Mouse (Mus musculus) gastrocnemius, postnatal 25 days (tissue): ENCODE results near the gene Akap6. TPM values are rescaled to one million over a fixed set of nuclear protein-coding genes. Genes with fewer than 3 reads are reported as not detected.

ENCODE experiments used
- DNase-seq: peaks from one replicate; pipeline ENCODE4 v3.0.0; 2022
- total RNA-seq, 2 experiments: library from RNA; stranded (reverse); gene quantifications; 1 replicate in 1 of 2; 2 replicates in 1 of 2; pipeline ENCODE4 v1.2.3; 2021

Akap6 gene
- total RNA-seq, 2 experiments from 2014 or later: 20.7 to 36.8 TPM

DNA sequence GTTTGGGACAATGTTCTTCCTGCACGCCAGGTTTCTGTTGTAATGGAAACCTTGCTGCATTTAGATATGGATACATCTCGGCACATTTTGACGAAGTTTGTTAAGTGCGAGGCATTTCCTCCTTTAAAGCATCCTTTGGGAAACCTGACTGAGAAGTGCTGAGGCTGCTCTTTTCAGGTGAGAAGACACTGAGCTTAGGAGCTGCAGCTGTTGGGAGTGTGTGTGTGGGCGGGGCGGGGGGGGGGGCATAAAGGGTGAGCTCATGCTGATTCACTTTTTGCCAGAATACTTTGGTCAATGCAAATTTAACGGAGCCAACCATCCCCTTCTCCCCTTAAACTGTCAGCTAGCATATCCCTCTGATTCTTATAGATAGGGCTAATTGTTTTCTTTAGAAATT is 81.9 kb downstream of the Akap6 start:
- DNase-seq: no peak

DNA sequence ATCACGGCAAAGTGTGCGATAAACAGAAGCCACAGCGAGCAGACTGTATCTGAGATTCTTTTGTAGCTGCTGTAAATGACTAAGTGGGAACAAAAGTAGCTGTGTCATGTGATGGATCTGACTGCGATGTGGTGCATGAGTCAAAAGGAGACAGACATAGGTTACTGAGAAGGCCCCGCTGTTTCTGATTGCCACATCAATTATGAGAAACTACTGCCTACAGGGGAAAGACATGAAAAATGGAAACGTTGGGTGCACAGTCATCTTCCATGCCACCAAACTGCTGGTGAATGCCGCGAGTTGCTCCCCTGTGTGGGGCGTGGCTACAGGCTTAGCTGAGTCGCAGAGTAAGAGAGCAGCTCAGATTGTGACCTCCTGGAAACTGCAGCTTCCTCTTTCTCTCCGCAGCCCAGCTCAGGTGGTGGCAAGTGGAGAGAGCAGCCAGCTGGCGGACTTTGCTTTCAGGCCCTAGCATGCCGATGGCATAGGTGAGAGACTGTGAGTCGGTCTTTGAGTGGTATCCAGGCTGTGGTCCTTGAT is 83.8 kb downstream of the Akap6 start:
- DNase-seq: no peak

DNA sequence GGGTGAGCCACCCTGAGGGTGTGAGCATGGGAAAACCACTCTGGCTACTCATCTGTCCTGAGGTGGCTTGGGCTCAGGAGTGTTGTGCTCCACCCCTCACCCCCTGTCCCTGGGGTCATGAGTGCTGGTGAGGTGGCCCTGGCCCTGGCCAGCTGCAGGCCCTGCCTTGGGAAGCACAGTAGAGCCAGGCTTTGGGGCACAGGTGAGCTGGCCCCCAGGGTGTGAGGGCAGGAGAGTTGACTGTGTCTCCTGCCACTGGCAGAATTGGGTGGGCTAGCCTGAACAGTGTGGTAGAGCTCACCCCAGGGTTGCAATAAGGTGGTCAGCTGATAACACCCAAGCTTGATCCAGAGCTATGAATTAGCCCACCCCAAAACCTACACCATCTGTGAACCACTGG is 86.0 kb downstream of the Akap6 start:
- no peak for DNase-seq

DNA sequence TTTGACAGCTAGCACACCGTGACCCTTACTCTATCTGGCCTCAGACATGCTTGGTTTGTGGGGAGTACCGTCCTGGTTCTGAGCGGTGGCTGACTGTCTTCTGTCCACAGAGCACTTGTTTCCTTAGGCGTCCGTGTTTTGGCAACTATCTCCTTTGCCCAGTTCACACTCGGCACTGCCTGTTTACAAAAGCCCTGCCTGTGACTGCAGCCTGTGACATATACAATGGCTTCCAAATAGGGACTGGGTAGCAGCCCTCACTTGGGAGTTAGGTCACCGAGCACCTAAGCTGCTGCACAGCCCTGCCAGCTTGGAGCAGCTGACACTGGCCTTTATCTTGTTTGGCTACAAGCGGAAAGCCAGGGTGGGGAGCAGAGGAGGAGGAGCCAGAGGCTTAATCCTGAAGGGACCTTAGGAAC is 91.2 kb downstream of the Akap6 start:
- peak; percentile 22 for DNase-seq

DNA sequence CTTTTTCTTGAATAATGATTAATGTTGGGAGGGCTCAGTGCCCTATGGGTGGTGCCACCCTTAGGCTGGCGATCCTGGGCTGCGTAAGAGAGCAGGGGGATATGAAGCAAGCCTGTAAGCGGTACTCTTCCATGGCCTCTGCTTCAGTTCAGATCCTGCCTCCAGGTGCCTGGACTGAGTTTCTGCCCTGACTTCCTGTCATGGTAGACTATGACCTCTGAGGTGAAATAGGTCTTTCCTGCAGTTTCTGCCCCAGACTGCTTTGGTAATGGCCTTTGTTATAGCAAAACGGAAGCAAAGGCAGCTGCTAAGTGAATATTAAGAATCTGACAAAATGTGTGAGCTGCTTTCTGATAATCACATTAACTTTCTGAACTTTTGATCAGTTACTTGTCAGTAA is 94.9 kb downstream of the Akap6 start:
- DNase-seq: no peak

DNA sequence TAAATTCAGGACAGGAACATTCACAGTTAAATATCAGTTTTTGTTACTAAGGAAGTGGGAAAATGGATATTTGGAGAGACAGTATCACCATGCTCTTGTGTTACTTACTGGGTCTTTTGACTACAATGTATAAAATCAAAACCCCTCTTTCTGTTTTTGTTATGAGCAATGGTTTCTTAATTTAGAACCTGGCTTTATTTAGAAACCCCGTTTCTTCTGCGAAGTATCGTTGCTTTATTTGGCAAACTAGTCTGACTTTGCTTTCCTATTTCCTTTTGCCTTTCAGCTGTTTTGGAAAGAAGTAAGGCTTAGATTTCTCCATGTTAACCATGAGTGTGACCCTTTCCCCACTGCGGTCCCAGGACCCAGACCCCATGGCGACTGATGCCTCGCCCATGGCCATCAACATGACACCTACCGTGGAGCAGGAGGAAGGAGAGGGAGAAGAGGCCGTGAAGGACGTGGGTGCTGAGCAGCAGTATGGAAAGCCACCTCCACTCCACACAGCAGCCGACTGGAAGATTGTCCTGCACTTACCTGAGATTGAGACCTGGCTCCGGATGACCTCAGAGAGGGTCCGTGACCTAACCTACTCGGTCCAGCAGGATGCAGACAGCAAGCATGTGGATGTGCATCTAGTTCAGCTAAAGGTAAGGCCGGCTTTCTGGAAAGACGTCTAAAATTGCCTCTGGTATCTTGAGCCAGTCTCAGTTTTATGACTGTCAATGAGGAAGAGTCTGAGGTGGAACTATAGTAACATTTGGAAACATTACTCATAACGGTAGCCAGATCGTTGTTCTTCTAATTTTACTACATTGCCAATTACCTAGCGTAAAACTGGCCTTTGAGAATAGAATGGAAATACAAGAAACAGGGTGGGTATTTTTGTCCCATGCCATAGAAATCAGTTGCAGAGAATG is 96.6 kb downstream of the Akap6 start:
- DNase-seq: no peak

DNA sequence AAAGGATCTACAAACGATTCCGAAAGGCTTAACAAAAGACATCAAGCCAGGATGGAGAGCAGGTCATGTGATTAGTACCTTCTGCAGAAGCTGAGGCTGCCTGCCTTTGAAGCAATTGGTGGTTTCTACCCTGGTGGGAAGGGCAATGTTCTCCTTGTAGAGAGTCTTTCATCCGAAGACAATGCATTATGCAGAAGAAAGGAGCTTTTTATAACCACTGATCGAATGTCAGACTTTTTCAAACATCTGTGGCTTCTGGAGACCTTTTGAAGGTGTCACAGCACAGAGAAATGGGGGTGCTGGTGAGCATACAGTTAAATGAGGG is 97.2 kb downstream of the Akap6 start:
- DNase-seq: no peak

DNA sequence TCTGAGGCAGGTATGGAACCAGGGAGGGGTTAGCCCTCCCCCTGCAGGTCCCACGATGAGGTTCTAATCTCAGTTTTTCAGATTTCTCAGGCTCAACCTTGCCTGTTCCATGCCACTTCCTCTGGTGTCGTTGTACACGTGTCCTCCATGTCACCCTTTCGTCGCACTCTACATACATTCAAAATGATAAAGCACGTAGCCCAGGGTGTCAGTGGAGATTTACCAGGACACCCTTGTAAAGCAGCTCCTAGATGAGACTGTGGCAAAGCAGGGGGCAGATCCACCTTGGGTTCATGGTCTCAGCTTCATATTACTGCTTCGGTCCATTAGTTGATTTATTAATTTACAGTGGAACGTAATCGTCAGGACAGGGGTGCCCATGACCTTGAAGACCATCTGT is 100.5 kb downstream of the Akap6 start:
- DNase-seq: no peak

DNA sequence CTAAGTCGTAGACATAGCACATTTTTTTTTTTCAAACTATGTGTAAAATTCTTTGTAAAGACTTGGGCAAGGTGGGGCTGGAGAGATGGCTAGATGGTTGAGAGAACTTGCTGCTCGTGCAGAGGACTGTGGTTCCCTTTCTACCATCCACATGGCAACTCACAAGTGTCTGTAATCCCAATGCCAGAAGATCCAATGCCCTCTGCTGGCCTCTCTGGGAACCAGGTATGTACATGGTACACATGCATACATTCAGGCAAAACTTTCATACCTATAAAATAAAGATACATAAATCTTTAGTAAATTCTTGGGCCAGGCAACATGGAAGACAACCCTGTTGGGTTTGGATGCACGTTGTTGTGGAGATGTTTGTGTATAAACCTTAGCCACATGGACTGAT is 107.1 kb downstream of the Akap6 start:
- no peak for DNase-seq

DNA sequence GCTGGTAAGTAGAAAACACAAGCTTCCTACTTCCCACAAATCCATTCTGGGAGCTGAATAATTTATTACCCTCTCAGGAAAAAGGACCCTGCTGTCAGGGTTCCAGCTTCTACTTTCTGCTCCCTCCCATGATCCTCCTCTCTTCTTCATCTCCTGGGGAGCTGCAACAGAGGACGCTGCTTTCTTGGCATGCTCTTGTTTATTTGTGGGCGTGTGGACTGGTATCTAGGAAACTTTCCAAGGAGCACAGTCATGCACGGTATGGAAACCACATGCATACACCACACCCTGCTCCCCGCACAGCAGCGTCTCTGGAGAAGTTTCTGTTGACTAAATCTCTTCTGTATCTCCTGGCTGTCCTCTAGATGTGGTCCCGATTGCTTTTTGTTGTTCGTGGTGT is 119.4 kb downstream of the Akap6 start:
- DNase-seq: no peak

DNA sequence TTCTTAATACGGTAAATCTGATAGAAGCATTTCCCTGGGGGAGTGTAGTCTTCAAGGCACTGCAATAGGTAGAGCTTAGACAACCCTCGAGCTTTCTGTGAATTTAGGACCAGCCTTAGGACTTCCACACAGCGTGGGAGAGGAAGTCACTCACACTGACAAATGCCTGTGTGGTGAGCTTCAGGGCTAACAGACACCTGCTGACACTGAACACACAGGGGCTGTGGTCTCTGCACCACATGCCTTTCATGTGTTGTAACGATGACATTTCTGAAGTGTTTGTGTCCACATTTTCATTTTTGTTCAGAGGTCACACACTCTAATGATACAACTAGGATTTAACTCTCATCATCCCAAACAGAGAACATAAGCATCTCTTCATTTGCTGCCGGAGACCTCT is 125.6 kb downstream of the Akap6 start:
- no peak for DNase-seq

DNA sequence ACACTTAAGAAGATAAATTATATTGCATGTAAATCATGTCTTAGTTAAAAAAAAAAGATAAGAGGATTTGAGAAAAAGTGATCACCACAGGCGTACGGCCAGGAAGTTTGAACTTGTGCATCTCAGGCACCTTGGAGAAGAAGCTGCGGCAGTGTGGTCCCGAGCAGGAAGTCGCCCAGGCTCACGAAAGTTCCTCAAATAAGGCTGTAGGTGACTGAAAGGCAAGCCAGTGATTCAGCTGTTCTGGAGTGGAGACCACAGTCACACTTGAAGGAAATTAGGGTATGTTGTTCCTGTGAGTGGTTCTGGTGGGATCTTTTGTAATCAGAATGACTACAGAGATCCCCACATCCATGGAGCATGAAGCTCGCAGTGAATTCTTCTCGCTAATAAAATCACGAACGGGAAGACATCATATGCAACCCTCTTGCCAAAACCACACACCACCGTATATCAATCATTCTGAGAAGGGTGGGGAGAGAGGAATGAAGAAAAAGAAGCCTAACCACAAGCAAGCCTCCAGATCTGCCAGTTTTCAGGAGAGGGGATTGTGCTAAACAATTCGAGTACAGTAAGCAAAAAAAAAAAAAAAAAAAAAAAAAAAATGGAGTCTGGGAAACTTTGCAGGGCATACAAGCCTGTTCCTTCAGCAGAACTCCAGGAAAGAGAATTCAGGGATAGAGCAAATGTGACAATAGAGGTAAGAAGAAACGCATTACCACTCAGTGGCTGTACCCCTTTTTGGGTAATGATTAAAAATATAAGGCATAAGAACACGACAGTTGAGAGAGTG is 130.0 kb downstream of the Akap6 start:
- no peak for DNase-seq

DNA sequence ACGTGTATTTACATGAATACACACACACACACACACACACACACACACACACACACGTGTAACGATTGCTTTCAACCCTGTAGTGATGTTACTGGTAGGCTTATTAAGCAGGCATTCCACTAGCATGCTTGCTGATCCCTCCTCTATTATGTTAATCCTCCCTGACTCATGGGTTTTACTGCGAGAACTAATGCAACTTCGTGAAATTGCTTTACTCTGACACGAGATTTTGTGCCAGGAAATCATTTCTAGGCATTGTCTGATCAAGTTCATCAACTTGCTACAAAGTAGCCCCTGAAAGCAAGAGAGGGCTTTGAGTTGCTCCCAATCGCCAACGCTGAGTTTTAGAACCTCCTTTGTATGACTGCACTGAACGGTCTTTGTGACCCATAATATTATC is 132.6 kb downstream of the Akap6 start:
- DNase-seq: no peak

DNA sequence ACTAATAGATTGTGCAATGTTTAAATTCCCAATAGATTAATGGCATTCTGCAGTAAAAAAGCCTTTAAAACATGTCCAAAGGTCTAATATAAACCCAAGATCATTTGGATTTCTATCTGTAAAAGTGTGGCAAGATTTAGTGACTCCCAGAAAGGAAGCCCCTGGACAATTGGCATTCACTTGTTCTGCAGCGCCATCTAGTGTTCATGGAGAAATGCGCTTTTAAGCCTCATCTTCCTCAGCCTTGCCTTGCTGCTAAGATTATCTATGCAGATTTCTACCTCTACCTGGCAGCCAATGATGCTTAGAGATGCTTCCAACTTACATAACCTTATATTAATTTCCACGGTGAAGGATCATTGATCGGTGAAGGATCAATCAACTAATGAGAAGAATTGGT is 133.0 kb downstream of the Akap6 start:
- DNase-seq: peak; percentile 33

DNA sequence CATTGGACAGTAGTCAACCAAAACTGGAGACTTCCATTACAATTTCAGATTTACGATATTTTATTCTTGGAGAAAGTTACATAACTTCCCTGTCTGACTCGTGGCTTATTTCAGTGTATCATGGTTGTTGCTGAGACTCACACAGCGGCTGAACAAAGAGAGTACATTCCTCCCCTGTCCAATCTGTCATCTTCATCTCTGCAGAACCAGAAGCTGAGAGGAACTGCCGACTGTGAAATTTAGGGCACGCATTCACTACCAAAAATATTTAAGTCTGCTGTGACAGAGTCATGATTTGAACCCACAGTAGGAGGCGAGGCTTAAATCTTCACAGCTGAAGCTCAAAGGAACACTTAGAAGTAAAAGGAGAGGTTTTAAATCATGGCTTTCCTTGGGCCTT is 134.0 kb downstream of the Akap6 start:
- no peak for DNase-seq

DNA sequence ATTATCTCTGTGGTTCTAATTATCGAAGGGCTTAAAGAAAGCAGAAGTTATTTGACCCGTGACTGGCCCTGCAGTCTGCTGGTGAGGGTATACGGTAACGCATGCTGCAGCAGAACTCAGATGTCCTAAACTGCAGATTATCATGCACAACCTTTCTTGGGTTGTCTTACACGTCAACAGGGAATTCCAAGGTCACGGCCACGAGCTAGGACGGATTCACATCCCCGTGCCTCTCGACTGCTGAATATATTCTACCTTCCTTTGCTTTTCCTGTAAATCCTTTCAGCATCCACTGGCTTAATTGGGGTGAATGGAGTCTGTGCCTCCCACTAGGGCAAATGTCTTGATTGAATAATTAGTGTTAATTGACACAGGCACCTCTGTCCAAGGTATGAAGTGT is 134.9 kb downstream of the Akap6 start:
- DNase-seq: no peak

DNA sequence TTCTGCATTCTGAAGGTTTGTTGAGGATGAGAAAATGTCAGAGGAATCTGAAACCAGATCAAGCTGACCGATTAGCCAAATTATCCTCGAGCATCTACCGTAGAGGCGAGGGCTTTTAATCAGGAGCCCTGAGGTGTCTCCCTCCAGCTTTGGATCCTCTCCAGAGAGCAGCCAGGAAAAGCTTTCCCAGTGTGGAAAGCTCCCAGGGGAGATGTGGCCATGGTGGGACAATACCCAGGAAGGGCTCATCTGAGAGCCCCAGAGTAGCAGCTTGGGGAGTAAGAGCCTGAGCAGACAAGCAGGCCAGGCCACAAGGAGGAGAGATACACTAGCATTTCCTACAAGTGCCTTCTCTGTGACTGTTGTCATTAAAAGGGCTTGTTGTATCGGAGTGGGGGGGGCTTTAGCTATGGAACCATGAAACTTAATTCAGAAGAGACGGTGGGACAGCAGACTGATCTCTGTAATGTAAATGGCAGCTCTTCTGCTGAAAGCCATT is 135.6 kb downstream of the Akap6 start:
- DNase-seq: no peak

DNA sequence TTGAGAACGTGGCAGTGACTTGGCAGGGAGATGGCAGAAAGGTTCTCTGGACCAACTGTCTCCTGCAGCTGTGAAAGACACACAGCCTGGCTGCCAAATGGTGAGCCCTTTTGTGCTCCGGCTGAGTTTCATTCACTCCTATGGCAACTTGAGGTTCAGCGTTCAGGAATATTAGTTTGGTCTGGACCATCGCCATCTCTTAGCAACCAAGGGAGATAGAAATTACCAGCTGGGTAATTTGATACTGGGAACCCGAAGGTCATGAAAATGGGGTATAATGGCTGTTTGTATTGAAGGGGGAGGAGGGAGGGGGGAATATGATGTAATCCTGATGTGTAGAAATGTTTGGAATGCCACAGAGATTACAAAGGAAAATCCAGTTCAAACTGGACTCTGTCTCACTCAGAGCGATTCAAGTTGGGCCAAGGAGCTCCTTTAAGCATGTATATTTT is 136.1 kb downstream of the Akap6 start:
- DNase-seq: no peak

DNA sequence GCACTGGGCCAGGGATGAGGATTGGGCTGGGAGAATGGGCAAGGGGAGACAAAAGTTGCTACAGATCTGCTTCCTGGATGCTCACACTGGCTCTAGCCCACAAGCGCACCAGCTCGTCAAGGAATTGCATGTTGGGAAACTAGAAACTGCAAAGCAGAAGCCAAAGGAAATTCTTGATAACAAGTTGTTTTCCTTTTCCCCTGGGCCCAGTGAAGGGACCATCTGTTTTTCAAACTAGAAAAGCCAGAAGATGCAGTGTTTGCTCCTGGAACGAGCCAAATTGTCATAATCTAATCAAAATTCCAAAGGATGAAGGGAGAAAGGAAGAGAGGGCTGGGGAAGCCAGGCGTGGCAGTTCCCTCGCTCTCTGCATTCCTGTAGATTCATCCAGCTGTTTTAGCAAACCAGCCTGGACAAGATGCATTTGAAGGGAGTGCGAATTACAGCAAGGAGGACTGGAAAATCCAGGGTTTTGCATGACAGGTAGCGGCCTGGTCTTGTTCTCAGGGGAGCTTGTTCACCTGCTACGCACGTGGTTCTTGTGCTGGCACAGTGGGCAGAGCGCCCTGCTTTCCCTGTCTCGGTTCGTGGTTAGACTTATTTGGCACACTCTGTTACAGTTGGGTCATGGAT is 136.8 kb downstream of the Akap6 start:
- DNase-seq: no peak

DNA sequence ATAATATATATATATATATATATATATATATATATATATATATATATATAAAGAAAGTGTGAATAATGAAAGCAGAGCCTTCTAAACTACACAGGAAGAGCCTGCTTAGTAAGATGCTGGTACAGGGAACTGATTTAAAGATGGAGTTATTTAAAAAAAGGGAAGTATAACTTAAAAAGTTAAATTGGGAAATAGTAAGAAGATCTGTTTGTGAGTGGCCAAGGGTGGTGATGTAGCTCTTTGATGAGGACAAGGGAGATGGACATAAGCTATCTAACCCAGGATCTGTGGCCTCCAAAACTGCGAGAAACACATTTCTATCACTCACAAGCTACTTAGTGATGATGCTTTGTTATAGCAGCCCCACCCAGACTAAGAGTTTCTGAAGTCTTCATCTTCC is 146.8 kb downstream of the Akap6 start:
- no peak for DNase-seq

DNA sequence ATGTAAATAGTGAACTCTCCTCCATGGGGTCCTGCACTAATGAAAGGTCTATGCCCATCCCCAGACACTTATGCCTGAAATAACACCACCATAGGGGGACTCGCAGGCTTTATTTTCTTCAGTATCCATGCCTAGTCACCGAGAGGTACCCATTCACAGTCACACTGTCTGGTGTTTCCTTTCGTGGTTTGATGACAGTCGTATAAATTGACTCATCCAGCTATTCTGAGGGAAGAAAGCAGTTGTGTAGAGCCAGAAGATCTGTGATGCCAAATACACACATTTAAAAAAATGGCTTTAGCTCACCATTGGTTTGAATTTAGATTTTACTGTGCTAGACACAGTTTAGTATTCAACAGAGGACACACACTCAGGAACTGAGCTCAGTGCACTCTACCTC is 147.8 kb downstream of the Akap6 start:
- DNase-seq: no peak

DNA sequence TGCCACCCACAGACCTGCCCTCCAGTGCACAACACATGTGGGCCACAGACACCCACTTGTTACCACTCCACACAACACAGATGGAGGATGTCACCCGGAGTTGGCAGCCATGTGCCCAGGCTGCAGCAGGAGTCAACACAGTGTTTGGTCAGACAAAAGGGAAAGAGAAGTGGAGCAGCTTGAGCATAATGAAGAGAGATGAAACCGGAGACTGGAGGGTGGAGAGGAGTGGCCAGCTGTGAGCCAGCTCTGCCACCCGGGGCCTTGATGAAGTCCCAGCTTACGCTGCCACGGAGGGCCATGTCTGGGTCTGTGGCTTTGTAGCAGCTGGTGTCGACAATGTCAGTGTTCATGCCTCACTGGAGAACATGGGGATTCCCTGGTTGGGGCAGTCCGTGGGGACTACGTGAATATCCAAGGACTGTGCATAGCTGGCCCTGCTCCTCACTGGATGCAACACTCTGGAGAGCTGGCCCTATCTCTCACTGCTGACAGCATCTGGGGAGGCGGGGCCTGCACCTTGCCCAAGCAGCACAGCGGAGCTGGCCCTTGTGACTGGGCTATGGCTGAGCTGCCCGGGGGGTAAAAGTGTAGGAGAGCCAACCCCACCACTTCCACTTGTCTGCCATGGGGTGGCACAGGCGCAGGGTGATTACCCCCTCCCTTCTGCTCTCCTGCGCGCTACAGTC is 148.8 kb downstream of the Akap6 start:
- DNase-seq: no peak
